Mouse (Mus musculus): ENCODE data around the gene Kdelr3.

The Kdelr3 gene

DNA sequence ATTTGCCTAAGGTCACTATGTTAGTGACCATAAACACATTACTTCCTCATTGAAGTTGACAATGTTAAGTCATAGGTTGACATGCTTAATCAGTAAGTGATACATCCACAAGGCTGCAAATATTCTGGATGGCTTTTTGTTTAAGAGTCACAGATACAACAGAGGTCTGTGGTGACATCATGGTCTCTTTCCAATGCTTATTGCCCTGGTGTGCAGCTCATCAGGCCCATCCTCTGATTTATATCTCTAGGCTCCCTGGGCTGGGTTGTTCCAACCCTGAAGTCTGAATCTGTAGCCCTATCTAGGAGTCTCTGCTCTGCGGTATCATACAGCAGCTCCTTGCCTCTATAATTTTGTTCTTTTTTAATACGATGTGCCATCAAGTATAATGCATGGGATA, 60.7 kb downstream of the Kdelr3 start:
- no peaks in the 10 kb centered on the region for H3K36me3 ChIP-seq (ENCODE audit: control insufficient read depth, insufficient read depth, low read length, poor library complexity, severe bottlenecking)
- no peaks in the 10 kb centered on the region for H3K27me3 ChIP-seq (ENCODE audit: control insufficient read depth, insufficient read depth, low read length, poor library complexity, severe bottlenecking)
- DNase-seq (ENCODE audit: low read depth, low spot score), result no peak

Measured in splenic B cell, adult 2 months (primary cell).